Mouse (Mus musculus) spleen, adult 2 months (tissue): ENCODE measurements around the gene Clybl. TPM values are rescaled to one million over a fixed set of nuclear protein-coding genes. Genes with fewer than 3 reads are reported as not detected.

Experiments used
- DNase-seq, 2 experiments: peaks; one replicate each; pipeline versions ENCODE4 v3.0.0 to v3.0.0-alpha.2; 2012 to 2021; ENCODE audit warnings: low spot score in 2 of 2, low read depth in 1 of 2
- H3K27ac ChIP-seq: fragments of 200-500 bp; 2 replicates; pipeline ENCODE4 v1.5.1; 2012; ENCODE audit warnings: low read length, inconsistent platforms; ENCODE audit not compliant: insufficient read depth
- H3K27me3 ChIP-seq: fragments of 200-500 bp; 2 replicates; pipeline ENCODE4 v1.6.1; 2012; ENCODE audit warnings: mild to moderate bottlenecking, moderate library complexity, low read length, inconsistent platforms; ENCODE audit not compliant: control insufficient read depth, insufficient read depth
- H3K36me3 ChIP-seq: fragments of 200-500 bp; 2 replicates; pipeline ENCODE4 v1.6.1; 2012; ENCODE audit warnings: mild to moderate bottlenecking, low read length, inconsistent platforms; ENCODE audit not compliant: control insufficient read depth, insufficient read depth
- H3K4me1 ChIP-seq: fragments of 200-500 bp; 2 replicates; pipeline ENCODE4 v1.6.1; 2011; ENCODE audit warnings: inconsistent platforms; ENCODE audit not compliant: control insufficient read depth, insufficient read depth, insufficient read length
- H3K4me3 ChIP-seq: fragments of 200-500 bp; 2 replicates; pipeline ENCODE4 v1.5.1; 2011; ENCODE audit warnings: mild to moderate bottlenecking, inconsistent platforms; ENCODE audit not compliant: insufficient read depth, insufficient read length; ENCODE audit errors: extremely low read depth
- CTCF ChIP-seq: fragments of 200-500 bp; IDR thresholded peaks from 2 replicates; pipeline ENCODE4 v1.5.1; 2011; ENCODE audit warnings: mild to moderate bottlenecking, inconsistent platforms; ENCODE audit not compliant: insufficient read depth, insufficient read length, insufficient replicate concordance; ENCODE audit errors: extremely low read depth
- POLR2A ChIP-seq: fragments of 200-500 bp; IDR thresholded peaks from 2 replicates; pipeline ENCODE4 v1.6.1; 2011; ENCODE audit warnings: low read depth, low read length, inconsistent platforms
- WGBS: fragments of 180-500 bp; shearing (Covaris S2); methylation state at CpG from one replicate; pipeline ENCODE4 v1.1.7; 2018; 5-methylcytosine and 5-hydroxymethylcytosine counted together
- polyA plus RNA-seq: library from polyadenylated mRNA; depleted of rRNA; stranded (reverse); fragments of >200 nt; gene quantifications from 2 replicates; pipeline ENCODE4 v1.2.3, GENCODE M21; 2012

Gene Clybl
- polyA plus RNA-seq, 1 experiment: 2.1 TPM

GRCm38 (mm10) chr14:122384447-122385237 lies 203.1 kb downstream of the Clybl start:
- 93% methylated on average over 21 of the region's 21 CpGs for whole genome bisulfite sequencing
- H3K27me3 ChIP-seq: no peaks in the 10 kb centered on the region
- H3K27ac ChIP-seq: no peak overlapping the region
- no peak overlapping the region for H3K4me3 ChIP-seq
- H3K36me3 ChIP-seq: no peaks in the 10 kb centered on the region
- TF ChIP-seq CTCF (no peak), POLR2A (no peak)
- no peaks in the 10 kb centered on the region; the same call in 1 of the 2 replicates for H3K4me1 ChIP-seq
- no peak for DNase-seq

GRCm38 (mm10) chr14:122385238-122385534 lies 203.7 kb downstream of the Clybl start:
- no peaks in the 10 kb centered on the region for H3K36me3 ChIP-seq
- no peak overlapping the region for H3K27ac ChIP-seq
- no peak for DNase-seq
- no peaks in the 10 kb centered on the region; the same call in 1 of the 2 replicates for H3K4me1 ChIP-seq
- TF ChIP-seq CTCF (no peak), POLR2A (no peak)
- H3K4me3 ChIP-seq: no peak overlapping the region
- WGBS: 88% methylated on average over 3 of the region's 3 CpGs
- no peaks in the 10 kb centered on the region for H3K27me3 ChIP-seq

- no peak for TF ChIP-seq CTCF
- no peak for TF ChIP-seq POLR2A
- no peak overlapping the region for H3K27ac ChIP-seq
- H3K4me1 ChIP-seq: no peaks in the 10 kb centered on the region; the same call in 1 of the 2 replicates
- H3K27me3 ChIP-seq: no peaks in the 10 kb centered on the region
- no peak for DNase-seq
- no peak overlapping the region for H3K4me3 ChIP-seq
- no peaks in the 10 kb centered on the region for H3K36me3 ChIP-seq
- WGBS: 94% methylated on average over 5 of the region's 5 CpGs
Observed at GRCm38 (mm10) chr14:122385758-122386157, 204.3 kb downstream of the Clybl start.

GRCm38 (mm10) chr14:122386281-122387130 lies 205.0 kb downstream of the Clybl start:
- no peak overlapping the region for H3K4me3 ChIP-seq
- no peaks in the 10 kb centered on the region for H3K27me3 ChIP-seq
- TF ChIP-seq POLR2A (no peak), CTCF (no peak)
- 93% methylated on average over 17 of the region's 17 CpGs for WGBS
- no peaks in the 10 kb centered on the region; the same call in 1 of the 2 replicates for H3K4me1 ChIP-seq
- H3K27ac ChIP-seq: no peak overlapping the region
- no peak for DNase-seq
- H3K36me3 ChIP-seq: no peaks in the 10 kb centered on the region

- no peak overlapping the region for H3K4me3 ChIP-seq
- TF ChIP-seq POLR2A: no peak
- no peak for TF ChIP-seq CTCF
- DNase-seq: no peak
- no peaks in the 10 kb centered on the region for H3K36me3 ChIP-seq
- H3K27me3 ChIP-seq: no peaks in the 10 kb centered on the region
- no peaks in the 10 kb centered on the region; the same call in 1 of the 2 replicates for H3K4me1 ChIP-seq
- no peak overlapping the region for H3K27ac ChIP-seq
- 92% methylated on average over 5 of the region's 5 CpGs for WGBS
Observed at GRCm38 (mm10) chr14:122387781-122388180, 206.3 kb downstream of the Clybl start.

GRCm38 (mm10) chr14:122388431-122389031 lies 207.0 kb downstream of the Clybl start:
- Histone ChIP-seq H3K27me3 (no peaks in the 10 kb centered on the region), H3K36me3 (no peaks in the 10 kb centered on the region), H3K4me1 (no peaks in the 10 kb centered on the region; the same call in 1 of the 2 replicates), H3K27ac (no peak overlapping the region), H3K4me3 (no peak overlapping the region)
- 91% methylated on average over 19 of the region's 19 CpGs for WGBS
- TF ChIP-seq POLR2A (no peak), CTCF (no peak)
- DNase-seq: no peak
